Mouse (Mus musculus) cerebellum, postnatal 25 days (tissue): Measurements from ENCODE around the gene Tysnd1.

Source experiments
- DNase-seq, 2 experiments: peaks; one replicate each; pipeline ENCODE4 v3.0.0; 2021; ENCODE audit warnings: mixed read lengths in 2 of 2

Gene Tysnd1

DNA sequence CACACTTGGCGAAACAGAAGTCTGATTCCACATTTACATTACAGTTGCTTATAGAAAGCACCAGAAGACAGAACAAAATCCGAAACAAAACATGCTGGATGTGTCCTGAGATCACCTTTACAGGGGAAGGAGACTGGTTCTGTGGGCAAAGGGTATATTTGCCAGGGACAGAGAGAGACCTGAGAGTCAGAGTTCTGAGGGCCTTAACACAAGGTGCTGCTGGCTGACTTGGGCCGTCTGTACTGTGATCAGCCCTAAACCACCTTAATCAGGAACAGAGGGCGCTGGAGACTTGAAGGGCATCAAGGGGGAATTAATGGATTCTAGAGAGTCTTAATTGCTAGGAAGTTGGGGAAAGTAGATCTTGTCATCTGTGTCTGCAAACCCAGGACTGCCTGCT, 1.8 kb upstream of the Tysnd1 start:
- DNase-seq, result no peak

DNA sequence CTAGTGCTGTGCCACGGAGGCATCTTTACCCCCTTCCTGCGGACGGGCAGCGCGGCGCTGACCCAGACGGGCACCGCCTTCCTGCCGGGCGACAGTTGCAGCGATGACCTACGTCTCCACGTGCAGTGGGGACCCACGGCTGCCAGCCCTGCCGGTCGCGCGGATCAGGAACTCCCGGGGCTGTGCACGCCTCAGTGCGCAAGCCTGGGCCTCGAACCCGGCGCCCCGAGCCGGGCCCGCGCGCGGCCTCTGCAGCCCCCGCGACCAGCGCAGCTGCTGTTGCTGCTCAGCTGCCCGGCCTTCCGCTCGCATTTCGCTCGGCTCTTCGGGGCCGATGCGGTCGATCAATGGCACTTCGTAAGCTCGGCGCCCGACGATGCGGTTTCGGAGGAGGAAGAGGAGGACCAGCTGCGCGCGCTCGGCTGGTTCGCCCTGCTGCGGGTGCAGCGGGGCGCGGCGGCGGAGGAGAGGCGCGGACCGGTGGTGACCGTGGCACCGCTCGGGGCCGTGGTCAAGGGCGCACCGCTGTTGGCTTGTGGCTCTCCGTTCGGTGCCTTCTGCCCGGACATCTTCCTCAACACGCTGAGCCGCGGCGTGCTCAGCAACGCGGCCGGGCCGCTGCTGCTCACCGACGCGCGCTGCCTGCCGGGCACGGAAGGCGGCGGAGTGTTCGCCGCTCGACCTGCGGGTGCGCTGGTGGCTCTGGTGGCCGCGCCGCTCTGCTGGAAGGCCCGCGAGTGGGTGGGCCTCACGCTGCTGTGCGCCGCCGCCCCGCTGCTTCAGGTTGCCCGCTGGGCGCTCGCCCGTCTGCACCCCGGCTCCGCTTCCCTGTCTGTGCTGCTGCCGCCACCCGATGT, 617 bp downstream of the Tysnd1 start:
- DNase-seq, result peak; percentile 23 to 44

DNA sequence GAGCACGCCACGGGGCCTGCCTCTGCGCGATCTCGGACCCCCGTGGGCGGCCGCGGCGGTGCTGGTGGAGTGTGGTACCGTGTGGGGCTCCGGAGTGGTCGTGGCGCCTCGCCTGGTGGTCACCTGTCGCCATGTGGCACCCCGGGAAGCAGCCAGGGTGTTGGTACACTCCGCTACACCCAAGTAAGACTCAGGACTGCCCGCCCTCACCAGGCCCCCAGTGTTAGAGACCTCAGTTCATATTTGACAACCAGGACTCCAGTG, 1.2 kb downstream of the Tysnd1 start:
- no peak for DNase-seq

DNA sequence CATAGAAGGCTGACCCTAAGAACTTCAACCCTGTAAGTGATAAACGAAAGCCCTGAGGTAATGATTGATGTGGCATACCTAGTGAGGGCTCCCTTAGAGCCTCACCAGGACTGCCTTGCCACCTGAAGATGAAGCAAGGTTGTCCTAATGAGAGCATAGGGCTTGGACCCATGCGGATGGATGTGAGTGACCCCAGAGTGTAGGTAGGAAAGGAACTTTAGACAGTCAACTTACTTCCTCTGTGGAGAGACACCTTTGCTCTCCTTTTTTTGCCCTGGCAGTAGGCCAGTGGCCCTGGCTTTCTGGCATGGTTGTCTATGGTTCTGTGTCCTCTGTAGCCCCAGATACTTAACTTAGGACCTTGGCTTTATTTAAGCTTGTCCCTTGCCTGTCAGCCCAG, 1.7 kb downstream of the Tysnd1 start:
- peak in 1 of 2 experiments; percentile 27 for DNase-seq

DNA sequence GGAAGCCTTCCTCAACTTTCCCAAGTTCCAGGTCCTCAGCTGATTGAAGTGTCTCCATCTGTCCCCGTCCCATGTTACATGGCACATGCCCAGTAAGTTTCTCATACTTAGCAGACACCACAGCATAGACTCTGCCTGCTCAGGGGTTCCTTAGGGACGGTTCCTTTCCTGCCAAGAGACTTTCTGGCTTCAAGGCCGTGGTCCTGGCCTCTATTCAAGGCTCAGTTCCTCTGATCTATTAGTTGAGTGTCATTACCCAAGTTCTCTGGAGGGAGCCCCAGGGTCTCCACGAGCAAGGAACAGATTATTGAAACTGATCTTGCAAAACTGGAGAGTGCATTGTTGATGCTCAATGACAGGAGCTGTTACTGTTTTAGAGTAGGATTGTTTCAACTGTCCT, 9.3 kb downstream of the Tysnd1 start:
- no peak for DNase-seq

DNA sequence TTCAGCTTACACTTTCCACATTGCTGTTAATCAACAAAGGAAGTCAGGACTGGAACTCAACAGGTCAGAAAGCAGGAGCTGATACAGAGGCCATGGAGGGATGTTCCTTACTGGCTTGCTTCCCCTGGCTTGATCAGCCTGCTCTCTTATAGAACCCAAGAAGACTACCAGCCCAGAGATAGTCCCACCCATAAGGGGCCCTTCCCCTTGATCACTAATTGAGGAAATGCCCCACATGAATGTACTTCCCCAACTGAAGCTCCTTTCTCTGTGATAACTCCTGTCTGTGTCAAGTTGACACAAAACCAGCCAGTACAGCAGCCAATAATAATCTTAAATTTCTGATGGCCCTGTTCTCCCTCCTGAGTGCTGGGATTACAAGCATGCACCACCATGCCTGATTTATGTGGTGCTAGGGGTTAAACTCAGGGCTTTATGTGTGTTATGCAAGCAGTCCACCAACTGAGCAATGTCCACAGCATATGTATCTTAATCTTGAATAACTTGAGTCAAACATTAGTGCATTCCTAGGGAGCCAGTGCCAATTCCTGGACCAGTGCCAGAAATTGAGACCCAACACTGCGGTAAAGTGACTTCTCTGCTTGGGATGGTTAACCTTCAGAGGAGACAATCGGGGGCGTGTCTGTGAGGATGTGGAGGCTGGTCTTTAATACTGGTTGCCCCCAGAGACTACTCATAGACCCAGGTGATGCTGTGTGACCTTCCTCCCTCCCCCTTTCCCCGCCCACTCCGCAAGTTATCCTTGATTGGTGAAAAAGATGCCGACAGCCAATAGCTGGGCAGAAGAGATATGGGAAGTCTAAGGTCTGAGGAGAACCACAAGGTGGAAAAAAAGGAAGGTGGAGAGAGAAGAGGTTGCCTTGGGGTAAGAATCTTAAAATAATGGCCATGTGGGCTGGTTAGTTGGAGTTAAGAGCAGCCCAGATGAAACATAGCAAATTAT, 11.4 kb downstream of the Tysnd1 start:
- no peak for DNase-seq

DNA sequence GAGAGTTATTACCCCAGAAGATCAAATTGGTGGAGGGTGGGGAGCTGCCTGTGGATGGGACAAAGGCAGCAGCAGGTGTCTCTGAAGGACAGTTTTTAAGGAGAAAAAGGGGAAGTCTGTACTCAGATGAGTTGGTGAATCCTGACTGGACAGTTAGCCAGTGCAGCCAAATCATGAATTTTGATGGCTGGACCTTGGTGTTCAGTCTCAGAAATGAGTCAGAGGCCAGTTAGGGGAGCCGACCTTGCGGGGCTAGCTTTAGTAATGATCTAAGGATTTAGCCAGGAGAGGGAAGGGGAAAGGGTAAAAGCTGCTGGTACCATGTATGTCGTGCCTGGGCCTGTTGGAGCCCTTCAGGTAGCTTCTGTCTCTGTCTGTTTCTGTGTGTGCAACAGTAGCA, 18.3 kb downstream of the Tysnd1 start:
- DNase-seq, result no peak

DNA sequence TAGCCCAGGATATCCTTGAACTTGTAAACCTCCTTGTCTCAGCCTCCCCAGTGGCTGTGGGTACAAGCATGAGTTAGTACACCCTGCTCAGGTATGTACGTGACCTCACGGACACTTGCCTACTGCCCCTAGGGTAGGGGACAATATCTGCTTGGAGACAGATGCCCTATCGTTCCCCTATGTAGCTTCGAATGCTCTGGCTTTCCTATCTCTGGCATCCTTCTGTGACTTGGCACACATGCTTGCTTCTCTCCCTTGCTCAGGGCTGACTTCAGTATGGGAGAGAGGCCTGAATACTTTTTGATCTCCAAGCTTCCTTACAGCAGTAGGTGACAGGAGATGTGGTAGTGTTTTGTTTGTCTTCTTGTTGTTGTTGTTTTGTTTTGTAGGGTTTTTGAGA, 18.8 kb downstream of the Tysnd1 start:
- no peak for DNase-seq

DNA sequence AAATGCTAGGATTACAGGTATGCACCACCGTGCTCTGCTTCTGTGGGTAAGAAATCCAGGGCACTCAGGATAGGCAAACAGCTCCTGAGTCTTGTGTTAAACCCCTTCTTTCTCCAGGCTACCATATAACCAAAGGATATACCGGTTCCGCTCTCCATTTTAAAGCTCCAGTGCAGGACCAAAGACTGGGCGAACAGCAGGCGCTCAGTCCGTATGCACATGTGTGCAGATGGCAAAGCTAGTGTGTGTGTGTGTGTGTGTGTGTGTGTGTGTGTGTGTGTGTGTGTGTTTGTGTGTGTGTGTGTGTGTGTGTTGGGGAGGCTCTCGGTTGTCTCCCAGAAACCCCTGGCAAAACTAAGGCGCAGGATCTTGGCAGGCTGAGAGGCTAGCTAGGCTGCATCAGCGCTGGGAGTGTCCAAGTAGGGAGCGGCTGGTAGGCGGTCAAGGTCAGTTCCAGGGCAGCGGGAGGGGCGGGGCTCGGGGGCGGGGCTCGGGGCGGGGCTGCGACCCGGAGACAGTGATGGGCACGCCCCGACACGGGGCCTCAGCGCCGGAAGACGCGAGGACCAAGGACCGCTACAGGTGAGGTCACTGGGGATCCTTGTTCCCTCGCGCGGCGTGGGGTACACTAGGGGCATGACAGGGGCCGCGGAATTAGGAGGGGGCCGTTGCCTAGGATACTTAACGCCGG, 19.6 kb downstream of the Tysnd1 start, which contains the start of gene Aifm2:
Gene Aifm2, plus strand, starts transcription at position 493 of the 691 bp plus-strand sequence.
- peak; percentile 43 to 68 for DNase-seq

DNA sequence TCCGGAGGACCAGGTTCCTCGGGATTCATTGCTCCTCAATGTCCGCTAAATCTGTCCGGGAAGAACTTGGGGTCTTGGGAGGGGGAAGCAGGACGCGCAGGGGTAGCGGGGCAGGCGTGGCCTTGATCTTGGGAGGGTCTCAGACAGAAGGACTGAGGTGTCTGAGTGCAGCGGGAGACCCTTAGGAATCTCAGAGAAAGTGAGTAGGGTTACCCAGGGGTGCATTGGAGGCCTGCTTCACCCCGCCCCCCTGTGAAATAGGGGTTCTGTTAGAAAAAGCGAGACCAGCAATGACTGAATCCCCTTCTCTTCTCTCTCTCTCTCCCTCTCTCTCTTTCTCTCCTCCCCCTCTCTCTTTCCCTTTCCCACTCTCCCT, 20.1 kb downstream of the Tysnd1 start:
- no peak for DNase-seq

DNA sequence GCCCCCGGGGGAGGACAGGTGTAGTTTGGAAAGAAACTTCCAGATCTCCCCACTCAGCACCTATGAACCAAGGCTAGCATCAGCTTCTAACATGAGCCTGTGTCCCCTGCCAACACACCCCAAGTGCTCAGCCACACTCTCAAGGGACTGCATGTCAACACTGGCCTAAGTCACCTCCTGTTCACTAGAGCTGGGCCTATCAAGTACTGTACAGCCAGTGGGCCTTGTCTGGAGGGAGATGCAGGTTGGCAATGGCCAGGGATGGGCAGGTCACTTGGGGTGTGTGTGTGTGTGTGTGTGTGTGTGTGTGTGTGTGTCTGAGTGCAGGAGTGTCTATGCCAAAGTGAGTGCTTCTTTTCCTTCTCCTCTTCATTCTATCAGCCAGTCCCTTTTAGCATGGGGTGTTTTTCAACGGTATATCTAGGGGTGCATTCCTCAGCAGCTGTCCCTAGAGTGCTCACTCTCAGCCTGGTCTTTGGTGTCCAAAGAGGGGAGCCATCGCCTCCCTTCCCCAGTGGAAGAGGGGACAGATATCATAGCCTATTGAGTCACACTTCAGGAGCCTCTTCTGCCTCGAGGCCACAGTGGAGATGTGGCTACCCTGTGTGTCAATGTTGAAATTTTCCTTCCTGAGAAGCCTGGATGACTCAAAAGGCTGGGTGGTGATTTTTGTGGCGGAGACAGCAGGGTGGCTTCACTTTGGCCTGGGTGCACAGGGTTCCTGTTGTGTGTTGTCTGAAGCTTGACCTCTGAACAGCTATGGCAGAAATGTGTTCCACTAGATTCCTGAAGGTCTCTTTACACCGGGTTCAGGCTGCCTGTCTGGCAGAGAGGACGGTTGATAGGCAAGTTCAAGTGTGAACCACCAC, 20.9 kb downstream of the Tysnd1 start:
- DNase-seq, result no peak

DNA sequence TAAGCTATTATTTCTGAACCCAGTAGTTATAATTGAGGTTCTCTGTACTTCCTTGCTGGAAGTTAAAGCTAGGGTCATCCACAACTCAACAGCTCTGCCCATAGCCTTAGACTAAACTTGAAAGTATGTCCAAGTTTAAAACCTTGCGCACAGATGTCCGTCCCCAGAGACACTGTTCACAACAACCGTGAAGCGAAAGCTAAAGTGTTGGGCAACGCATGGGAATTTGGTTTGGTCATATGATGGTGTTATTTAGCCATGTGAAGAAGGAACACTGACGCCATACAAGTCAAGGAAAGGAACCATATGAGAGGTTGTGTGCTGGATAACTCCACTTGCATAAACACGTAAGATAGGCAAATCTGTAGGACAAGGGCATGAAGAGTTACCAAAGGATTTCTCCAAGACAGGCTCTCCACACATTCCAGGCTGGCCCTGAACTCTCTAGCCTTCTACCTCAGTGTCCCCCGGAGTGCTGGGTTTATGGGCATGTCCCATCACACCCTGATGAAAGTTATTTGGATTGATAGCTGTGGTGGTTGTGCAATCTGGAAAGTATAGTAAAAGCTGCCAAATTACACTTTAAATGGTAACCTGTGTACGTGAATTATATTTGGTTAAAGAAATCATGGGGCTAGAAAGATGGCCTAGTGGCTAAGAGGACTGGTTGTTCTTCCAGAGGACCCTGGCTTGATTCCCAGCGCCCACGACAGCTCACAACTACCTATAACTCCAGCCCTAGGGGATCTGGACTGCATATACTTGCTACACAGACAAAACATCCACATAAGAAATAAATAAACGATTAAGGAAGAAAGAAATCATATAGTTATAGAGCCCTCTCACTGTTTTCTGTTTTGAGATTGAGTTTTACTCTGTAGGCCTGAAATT, 22.3 kb downstream of the Tysnd1 start:
- no peak for DNase-seq

DNA sequence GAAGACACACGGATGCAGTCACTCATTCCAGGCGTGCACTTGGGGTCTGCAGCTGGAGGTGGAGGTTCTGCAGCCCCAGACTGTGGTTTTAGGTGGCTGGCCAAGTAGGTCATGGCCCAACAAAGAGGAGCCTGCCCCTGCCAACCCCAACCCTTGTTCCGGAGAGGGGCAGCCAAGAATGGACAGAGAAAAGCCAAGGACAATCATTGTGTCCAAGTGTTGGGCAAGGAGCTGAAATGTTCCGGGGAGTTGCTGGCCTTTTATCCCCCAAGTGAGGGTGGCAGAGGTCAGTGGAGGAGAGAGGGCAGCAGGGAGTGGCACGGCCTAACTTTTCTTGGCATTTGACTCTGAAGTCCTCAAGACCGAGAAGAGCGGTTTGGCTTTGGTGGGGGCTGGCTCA, 25.0 kb downstream of the Tysnd1 start:
- no peak for DNase-seq

DNA sequence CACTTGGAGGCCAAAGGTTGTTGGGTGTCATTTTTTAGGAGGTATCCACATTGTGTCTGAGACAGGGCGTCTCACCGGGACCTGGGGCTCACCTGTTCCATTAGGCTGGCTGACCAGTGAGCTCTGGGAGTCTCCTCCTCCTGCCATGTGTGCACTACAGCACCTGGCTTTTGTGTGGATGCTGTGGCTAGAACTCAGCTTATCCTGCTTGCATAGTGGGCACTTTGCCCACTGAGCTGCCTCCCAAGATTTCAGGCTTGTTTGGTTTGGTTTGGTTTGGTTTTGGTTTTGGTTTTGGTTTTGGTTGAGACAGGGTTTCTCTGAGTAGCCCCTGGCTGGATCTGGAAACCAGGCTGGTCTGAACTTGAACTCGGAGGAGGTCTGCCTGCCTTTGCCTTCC, 26.9 kb downstream of the Tysnd1 start:
- no peak for DNase-seq

DNA sequence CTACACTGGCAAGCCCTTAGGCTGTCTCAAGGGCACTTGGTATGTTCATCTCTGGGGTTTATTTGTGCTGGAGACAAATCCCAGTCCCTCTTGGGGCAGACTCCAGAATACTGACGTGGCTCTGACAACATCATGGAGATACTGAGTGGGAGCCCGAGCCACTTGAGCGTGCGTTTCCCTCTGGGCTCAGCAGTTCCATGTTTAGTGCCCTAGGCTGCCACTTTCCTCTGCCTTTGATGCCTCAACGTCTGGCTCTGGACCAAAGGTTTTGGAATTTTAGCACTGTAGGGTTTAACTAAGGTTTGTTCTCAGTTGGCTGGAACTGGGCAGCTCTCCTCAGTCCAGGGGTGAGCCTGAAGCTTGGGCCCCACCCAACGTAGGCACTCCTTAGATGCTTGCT, 28.0 kb downstream of the Tysnd1 start:
- no peak for DNase-seq

DNA sequence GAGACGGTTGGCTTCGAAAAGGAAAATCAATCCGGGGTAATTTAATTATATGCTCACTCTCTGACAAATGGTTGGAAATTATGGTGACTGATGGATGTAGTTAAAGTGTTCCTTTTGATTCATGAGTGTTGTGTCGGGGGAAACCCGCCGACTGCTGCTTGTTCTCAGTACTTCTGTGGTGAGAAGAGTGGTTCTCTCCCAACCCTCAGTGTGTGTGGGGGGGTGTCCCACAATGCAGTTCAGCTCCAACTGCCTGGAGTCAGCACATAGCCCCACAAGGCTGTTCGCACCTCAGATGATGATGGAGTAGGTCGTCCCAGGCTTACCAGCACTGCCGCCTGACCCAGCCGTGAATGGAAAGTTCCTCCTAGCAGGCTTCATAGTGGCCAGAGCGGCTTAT, 33.9 kb downstream of the Tysnd1 start:
- DNase-seq, result no peak

DNA sequence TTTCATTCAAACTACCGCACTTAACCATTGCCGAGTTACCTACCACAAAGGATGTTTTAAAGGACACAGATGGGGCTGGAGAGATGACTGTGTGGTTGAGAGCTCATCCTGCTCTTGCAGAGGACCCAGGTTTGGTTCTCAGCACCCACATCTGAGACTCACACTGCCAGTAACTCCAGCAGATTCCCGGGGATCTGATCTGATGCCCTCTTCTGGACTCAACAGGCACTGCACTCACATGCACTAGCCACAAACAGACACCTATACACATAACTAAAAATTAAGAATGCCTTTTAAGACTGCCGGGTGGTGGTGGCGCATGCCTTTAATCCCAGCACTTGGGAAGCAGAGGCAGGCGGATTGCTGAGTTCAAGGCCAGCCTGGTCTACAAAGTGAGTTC, 34.9 kb downstream of the Tysnd1 start:
- DNase-seq, result no peak

DNA sequence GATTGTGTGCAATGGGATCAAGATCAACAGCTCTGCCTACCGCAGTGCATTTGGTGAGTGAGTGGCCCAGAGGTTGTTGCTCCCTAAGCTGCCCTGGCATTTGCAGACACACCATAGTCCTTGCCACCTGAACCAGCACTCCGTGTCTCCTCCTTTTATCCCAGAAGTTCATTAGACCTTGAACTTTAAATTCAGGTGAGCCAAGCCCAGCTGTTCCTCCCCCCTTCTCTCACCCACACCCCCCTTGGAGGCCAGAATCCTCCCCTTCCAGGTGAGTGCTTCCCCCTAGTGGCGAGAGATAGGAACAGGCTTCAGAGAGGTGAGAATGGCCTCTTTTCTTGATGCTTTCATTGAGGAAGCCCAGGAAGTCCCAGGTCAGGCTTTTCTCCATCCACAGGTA, 39.1 kb downstream of the Tysnd1 start:
- peak in 1 of 2 experiments; percentile 27 for DNase-seq

DNA sequence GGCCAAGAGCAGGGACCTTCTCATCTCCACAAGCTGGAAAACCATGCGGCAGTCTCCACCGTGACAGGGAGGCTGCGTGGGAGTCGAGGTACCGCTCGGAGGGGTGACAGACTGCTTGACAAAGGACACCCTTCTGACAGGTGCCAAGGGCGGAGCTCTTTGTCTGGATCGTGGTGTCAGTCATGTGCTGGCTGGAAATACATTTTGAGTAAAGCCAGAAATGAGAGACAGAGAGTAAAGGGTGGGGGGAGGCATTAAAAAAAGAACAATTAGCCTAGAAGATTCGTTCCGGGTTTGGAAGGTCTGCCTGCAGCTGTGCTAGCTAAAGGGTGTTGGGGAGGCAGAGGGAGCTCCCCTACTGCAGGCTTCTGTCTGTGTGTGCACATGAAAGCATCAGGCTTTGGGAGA, 41.4 kb downstream of the Tysnd1 start:
- DNase-seq, result no peak

DNA sequence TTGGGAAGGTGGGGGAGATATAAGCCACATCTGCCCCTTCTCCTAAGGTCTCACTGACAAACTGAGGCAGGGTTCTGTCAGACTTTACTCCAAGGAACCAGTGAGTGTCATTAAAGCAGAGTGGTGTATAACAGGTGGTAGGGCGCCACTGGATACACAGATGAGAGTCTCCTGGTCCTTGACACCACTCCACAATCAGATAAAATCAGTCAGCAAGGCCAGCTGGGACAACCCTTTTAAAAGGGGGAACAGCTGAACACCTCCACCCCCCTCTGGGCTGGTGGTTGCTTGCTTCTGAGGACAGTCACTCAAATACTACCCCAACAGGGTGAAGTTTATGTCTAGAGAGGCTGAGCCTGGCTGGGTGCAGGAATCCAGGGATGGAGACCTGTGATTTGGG, 42.2 kb downstream of the Tysnd1 start:
- no peak for DNase-seq

DNA sequence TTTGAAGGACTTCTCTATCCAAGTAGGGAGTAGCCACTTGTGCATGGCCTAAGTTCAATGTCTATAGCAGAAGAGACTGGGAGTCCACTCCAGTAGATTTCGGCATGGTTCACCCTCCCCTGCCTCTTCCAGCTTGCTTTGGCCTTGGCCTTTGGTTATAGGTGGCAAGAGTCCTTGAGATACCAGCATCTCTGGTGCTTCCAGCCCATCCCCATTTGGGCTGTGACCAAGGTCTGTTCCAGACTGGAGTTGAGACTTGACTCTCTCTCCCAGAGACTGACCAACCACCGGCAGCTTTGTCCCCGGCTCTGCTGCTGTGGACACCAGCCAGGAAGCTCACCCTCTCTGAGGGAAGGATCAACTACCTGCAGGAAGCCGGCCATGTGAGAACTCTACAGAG, 42.8 kb downstream of the Tysnd1 start:
- no peak for DNase-seq
